Mouse (Mus musculus): Measurements from ENCODE around the gene Ctxn2. TPM values are rescaled to one million over a fixed set of nuclear protein-coding genes. Genes with fewer than 3 reads are reported as not detected.

The Ctxn2 gene
- polyA plus RNA-seq, 1 experiment = not detected

- no peak overlapping the region for H3K4me3 ChIP-seq (ENCODE audit: insufficient read depth, poor library complexity, severe bottlenecking)
- no peaks in the 10 kb centered on the region for H3K79me3 ChIP-seq (ENCODE audit: low read depth)
- H3K27me3 ChIP-seq (ENCODE audit: control insufficient read depth, insufficient read depth, insufficient read length) = no peaks in the 10 kb centered on the region
- no peak overlapping the region for H3ac ChIP-seq (ENCODE audit: control insufficient read depth, insufficient read length, low read depth)
- no peaks in the 10 kb centered on the region for H3K36me3 ChIP-seq (ENCODE audit: control insufficient read depth, insufficient read depth)
- H3K79me2 ChIP-seq (ENCODE audit: control insufficient read depth, insufficient read depth) = no peaks in the 10 kb centered on the region
- TF ChIP-seq MYOD1 (IDR thresholded peaks at IDR 0.05; ENCODE audit: control insufficient read depth, insufficient read length, low read depth) (peak; percentile 97), CTCF (IDR thresholded peaks at IDR 0.05; ENCODE audit: control insufficient read depth, insufficient read depth, insufficient read length) (no peak)
Observed at GRCm38 (mm10) chr2:125134113-125134512, 2.4 kb upstream of the Ctxn2 start.

DNA sequence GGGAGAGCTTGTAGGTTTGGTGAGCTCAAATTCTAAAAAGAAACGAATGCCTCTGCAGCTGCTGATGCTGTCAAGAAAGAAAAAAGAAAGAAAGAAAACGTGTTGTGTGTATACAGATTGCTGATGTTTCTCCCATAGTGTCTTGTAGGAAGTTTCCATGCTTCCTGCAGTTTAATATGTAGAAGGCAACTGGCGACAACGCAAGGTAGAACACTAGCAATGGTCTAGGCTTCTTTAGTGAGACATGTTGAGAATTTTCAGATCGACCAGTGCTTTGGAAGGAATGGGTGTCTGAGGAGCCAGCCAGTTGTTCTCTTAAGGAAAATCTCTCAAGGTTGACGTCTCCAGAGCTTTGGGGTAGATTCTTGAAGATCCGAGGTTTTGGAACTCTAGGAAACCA is 354 bp downstream of the Ctxn2 start:
- Histone ChIP-seq H3K27me3 (ENCODE audit: control insufficient read depth, insufficient read depth, insufficient read length) (no peaks in the 10 kb centered on the region), H3K4me3 (ENCODE audit: insufficient read depth, poor library complexity, severe bottlenecking) (no peak overlapping the region)

GRCm38 (mm10) chr2:125142336-125142735 is 5.8 kb downstream of the Ctxn2 start:
- no peak for TF ChIP-seq MYOG (IDR thresholded peaks at IDR 0.05; ENCODE audit: control insufficient read depth, extremely low read depth, insufficient read length)
- TF ChIP-seq USF1 (IDR thresholded peaks at IDR 0.05; ENCODE audit: low read depth) = no peak
- TF ChIP-seq MAX (IDR thresholded peaks at IDR 0.05) = no peak
- no peak for TF ChIP-seq MYOD1 (IDR thresholded peaks at IDR 0.05; ENCODE audit: control insufficient read depth, insufficient read length, low read depth)
- TF ChIP-seq CTCF (IDR thresholded peaks at IDR 0.05; ENCODE audit: control insufficient read depth, insufficient read depth, insufficient read length) = no peak
- no peak for TF ChIP-seq CEBPB (IDR thresholded peaks at IDR 0.05; ENCODE audit: low read depth)
- no peak for TF ChIP-seq FOSL1 (IDR thresholded peaks at IDR 0.05; ENCODE audit: insufficient read depth, low read length, poor library complexity, severe bottlenecking)
- Histone ChIP-seq H3K27me3 (ENCODE audit: control insufficient read depth, insufficient read depth, insufficient read length) (no peaks in the 10 kb centered on the region), H3K36me3 (ENCODE audit: control insufficient read depth, insufficient read depth) (no peaks in the 10 kb centered on the region)

More for the DNA sequence above, 354 bp downstream of the Ctxn2 start:
- H3ac ChIP-seq (ENCODE audit: control insufficient read depth, insufficient read length, low read depth) = no peak overlapping the region
- no peaks in the 10 kb centered on the region for H3K79me2 ChIP-seq (ENCODE audit: control insufficient read depth, insufficient read depth)
- no peaks in the 10 kb centered on the region for H3K79me3 ChIP-seq (ENCODE audit: low read depth)
- no peak for TF ChIP-seq CEBPB (IDR thresholded peaks at IDR 0.05; ENCODE audit: low read depth)
- TF ChIP-seq USF1 (IDR thresholded peaks at IDR 0.05; ENCODE audit: low read depth) = no peak
- no peak for TF ChIP-seq FOSL1 (IDR thresholded peaks at IDR 0.05; ENCODE audit: insufficient read depth, low read length, poor library complexity, severe bottlenecking)
- no peak for TF ChIP-seq MAX (IDR thresholded peaks at IDR 0.05)
- no peak for TF ChIP-seq CTCF (IDR thresholded peaks at IDR 0.05; ENCODE audit: control insufficient read depth, insufficient read depth, insufficient read length)
- no peak for TF ChIP-seq MYOG (IDR thresholded peaks at IDR 0.05; ENCODE audit: control insufficient read depth, extremely low read depth, insufficient read length)
- TF ChIP-seq MYOD1 (IDR thresholded peaks at IDR 0.05; ENCODE audit: control insufficient read depth, insufficient read length, low read depth) = no peak
- no peaks in the 10 kb centered on the region for H3K36me3 ChIP-seq (ENCODE audit: control insufficient read depth, insufficient read depth)

DNA sequence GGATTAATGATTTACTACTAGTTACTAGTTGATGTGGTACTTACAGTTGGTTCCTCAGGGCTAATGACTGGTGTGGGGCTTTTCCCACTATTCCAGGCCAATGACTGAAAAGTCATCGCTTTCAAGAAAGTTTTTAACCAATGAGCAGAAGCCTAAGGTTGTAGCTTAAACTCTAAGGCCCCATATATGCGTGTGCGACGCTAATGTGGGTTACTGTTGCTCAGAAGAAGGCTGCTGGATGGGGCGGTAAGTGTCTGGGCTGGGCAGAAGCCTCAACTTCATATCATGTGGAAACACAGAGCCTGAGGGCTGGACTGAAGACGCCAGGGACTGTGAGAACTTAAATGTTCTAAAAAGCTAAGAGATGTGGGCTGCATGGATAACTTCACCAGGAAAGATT is 15.9 kb downstream of the Ctxn2 start, which contains the start of gene Slc12a1:
Slc12a1 (plus strand) TSS at position 118 of the 400 bp plus-strand sequence.
- Histone ChIP-seq H3K4me3 (ENCODE audit: insufficient read depth, poor library complexity, severe bottlenecking) (no peak within 1 kb of the TSS), H3K79me2 (ENCODE audit: control insufficient read depth, insufficient read depth) (no peaks in the 10 kb centered on the region), H3K27me3 (ENCODE audit: control insufficient read depth, insufficient read depth, insufficient read length) (no peaks in the 10 kb centered on the region), H3K36me3 (ENCODE audit: control insufficient read depth, insufficient read depth) (no peaks in the 10 kb centered on the region), H3ac (ENCODE audit: control insufficient read depth, insufficient read length, low read depth) (no peak within 1 kb of the TSS), H3K79me3 (ENCODE audit: low read depth) (no peaks in the 10 kb centered on the region)
- no peak for TF ChIP-seq FOSL1 (IDR thresholded peaks at IDR 0.05; ENCODE audit: insufficient read depth, low read length, poor library complexity, severe bottlenecking)
- TF ChIP-seq MYOG (IDR thresholded peaks at IDR 0.05; ENCODE audit: control insufficient read depth, extremely low read depth, insufficient read length) = no peak
- no peak for TF ChIP-seq USF1 (IDR thresholded peaks at IDR 0.05; ENCODE audit: low read depth)
- no peak for TF ChIP-seq CTCF (IDR thresholded peaks at IDR 0.05; ENCODE audit: control insufficient read depth, insufficient read depth, insufficient read length)
- no peak for TF ChIP-seq CEBPB (IDR thresholded peaks at IDR 0.05; ENCODE audit: low read depth)
- TF ChIP-seq MAX (IDR thresholded peaks at IDR 0.05) = no peak
- no peak for TF ChIP-seq MYOD1 (IDR thresholded peaks at IDR 0.05; ENCODE audit: control insufficient read depth, insufficient read length, low read depth)

More at GRCm38 (mm10) chr2:125142336-125142735, 5.8 kb downstream of the Ctxn2 start:
- no peaks in the 10 kb centered on the region for H3K79me2 ChIP-seq (ENCODE audit: control insufficient read depth, insufficient read depth)
- H3K79me3 ChIP-seq (ENCODE audit: low read depth) = no peaks in the 10 kb centered on the region
- H3ac ChIP-seq (ENCODE audit: control insufficient read depth, insufficient read length, low read depth) = no peak overlapping the region
- H3K4me3 ChIP-seq (ENCODE audit: insufficient read depth, poor library complexity, severe bottlenecking) = no peak overlapping the region

GRCm38 (mm10) chr2:125154294-125154693 is 17.8 kb downstream of the Ctxn2 start:
- no peaks in the 10 kb centered on the region for H3K36me3 ChIP-seq (ENCODE audit: control insufficient read depth, insufficient read depth)
- H3ac ChIP-seq (ENCODE audit: control insufficient read depth, insufficient read length, low read depth) = no peak overlapping the region
- H3K27me3 ChIP-seq (ENCODE audit: control insufficient read depth, insufficient read depth, insufficient read length) = no peaks in the 10 kb centered on the region
- H3K79me2 ChIP-seq (ENCODE audit: control insufficient read depth, insufficient read depth) = no peaks in the 10 kb centered on the region
- no peak overlapping the region for H3K4me3 ChIP-seq (ENCODE audit: insufficient read depth, poor library complexity, severe bottlenecking)
- H3K79me3 ChIP-seq (ENCODE audit: low read depth) = no peaks in the 10 kb centered on the region
- TF ChIP-seq CEBPB (IDR thresholded peaks at IDR 0.05; ENCODE audit: low read depth) (no peak), MYOD1 (IDR thresholded peaks at IDR 0.05; ENCODE audit: control insufficient read depth, insufficient read length, low read depth) (no peak), USF1 (IDR thresholded peaks at IDR 0.05; ENCODE audit: low read depth) (no peak), CTCF (IDR thresholded peaks at IDR 0.05; ENCODE audit: control insufficient read depth, insufficient read depth, insufficient read length) (no peak)

DNA sequence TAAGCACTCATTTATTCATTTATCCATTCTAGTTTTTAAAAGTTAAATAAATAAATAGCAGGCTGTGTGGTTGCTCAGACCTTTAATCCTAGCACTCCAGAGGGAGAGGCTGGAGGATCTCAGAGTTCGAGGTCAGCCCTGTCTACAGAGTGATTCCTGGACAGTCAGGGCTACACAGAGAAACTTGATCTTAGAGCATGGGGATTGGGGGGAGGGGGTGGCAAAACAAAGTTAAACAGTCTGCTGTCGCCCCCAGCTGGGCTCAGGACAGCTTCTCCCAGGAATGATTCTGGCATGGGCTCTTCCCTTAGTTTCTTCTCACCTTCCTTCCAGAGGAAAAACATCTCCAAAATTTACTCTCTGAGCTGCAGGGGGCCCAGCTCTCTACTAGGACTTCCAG is 19.0 kb downstream of the Ctxn2 start:
- Histone ChIP-seq H3ac (ENCODE audit: control insufficient read depth, insufficient read length, low read depth) (no peak overlapping the region), H3K4me3 (ENCODE audit: insufficient read depth, poor library complexity, severe bottlenecking) (no peak overlapping the region), H3K27me3 (ENCODE audit: control insufficient read depth, insufficient read depth, insufficient read length) (no peaks in the 10 kb centered on the region), H3K79me2 (ENCODE audit: control insufficient read depth, insufficient read depth) (no peaks in the 10 kb centered on the region), H3K36me3 (ENCODE audit: control insufficient read depth, insufficient read depth) (no peaks in the 10 kb centered on the region), H3K79me3 (ENCODE audit: low read depth) (no peaks in the 10 kb centered on the region)
- TF ChIP-seq CEBPB (IDR thresholded peaks at IDR 0.05; ENCODE audit: low read depth) (no peak), CTCF (IDR thresholded peaks at IDR 0.05; ENCODE audit: control insufficient read depth, insufficient read depth, insufficient read length) (no peak), FOSL1 (IDR thresholded peaks at IDR 0.05; ENCODE audit: insufficient read depth, low read length, poor library complexity, severe bottlenecking) (no peak), MYOG (IDR thresholded peaks at IDR 0.05; ENCODE audit: control insufficient read depth, extremely low read depth, insufficient read length) (no peak), USF1 (IDR thresholded peaks at IDR 0.05; ENCODE audit: low read depth) (no peak), MAX (IDR thresholded peaks at IDR 0.05) (no peak), MYOD1 (IDR thresholded peaks at IDR 0.05; ENCODE audit: control insufficient read depth, insufficient read length, low read depth) (no peak)

Data from C2C12 (cell line).